Mouse (Mus musculus): ENCODE data around the gene Atxn7l3b.
"Not testable (repeated sequence)": the region's sequence is repeated elsewhere in the genome, so short reads cannot be mapped to it uniquely, and the experiment has no call there.

The Atxn7l3b gene

DNA sequence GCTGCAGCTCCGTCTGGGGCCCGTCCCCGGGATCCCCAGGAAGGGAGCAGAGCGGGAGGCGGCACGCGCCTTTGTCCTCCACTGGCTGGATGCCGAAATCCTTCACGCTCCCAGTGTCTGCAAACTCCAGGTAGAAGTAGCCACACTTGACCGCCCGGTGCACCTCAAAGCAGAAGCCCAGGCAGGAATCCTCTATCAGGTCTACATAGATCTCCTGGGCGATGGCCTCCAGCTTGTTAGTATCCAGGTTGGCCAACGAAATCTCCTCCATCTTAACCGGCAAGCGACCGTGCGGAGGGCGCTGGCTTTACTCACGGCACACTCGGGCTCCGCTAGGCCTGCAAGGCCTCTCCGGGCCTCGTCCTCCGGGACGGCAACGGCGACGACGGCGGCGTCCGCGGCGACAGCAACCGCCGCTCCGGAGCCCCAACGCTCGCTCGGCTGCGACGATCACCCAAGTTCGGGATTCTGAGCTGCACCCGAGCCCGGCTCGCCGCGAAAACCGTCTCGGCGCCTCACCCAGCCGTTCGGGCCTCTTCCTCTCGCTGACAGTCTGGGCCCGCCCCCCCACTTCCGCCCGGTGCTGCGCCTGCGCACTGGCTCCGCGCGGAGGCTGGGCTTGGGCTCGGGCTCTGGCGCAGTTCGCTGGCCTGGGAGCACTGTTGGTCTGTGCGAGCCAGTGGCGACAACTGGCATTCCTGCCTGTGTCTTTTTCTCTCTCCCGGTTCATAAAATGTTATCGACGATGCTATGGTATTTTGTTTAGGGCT lies at the start of gene Atxn7l3b:
TSS of gene Atxn7l3b (minus strand) at position 550 of the 770 bp plus-strand sequence.
- peak; percentile 84 for DNase-seq (ENCODE audit: low spot score)

- DNase-seq (ENCODE audit: low spot score) = no peak
Observed at GRCm38 (mm10) chr10:112977586-112977985, 48.8 kb upstream of the Atxn7l3b start.

- no peak for DNase-seq (ENCODE audit: low spot score)
Observed at GRCm38 (mm10) chr10:112973286-112974026, 44.7 kb upstream of the Atxn7l3b start.

DNA sequence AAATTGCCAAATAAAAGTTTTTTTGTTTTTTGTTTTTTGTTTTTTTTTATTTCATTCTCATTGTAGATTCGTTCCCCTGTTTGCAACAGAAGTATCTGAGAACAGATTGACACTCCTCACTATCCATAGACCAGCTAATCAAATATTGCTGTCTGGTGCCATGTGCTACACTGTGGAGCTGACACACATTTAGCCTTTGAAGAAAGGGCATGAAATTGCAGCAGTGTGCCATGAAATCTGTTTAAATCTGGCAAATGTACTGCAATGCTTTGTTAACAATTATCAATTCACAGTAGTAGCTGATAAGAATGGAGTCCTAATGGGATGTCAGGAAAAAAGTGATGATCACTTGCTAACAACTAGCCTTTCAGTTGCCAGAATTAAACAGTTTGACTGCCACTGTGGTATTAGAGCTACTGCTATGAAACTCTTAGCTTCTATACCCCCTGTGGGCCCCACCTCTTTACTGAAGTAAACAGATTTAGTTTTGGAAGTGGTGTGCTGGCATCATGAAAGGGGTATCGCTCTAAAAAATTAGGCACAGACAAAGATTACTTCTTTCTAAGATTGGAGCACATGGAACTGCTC lies 41.3 kb upstream of the Atxn7l3b start:
- DNase-seq (ENCODE audit: low spot score) = no peak

DNA sequence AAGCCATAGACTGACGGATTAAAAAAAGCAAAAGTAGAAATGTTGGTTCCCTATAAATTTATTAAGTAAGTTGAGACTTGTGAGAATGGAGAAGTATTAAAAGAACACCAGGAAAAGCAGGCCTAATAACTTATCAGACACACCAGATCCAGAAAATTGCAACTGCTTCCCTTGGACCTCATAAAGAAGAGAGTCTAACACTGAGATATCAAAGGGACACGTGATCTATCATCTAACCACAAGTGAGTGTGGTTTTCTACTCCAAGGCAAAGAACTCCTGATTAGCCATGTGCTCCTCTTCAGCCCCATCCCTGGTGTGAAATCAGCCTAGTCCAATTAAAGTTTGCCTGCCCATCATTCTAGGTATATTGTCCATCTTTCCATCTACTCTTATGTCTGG lies 38.8 kb upstream of the Atxn7l3b start:
- DNase-seq (ENCODE audit: low spot score) = no peak

DNA sequence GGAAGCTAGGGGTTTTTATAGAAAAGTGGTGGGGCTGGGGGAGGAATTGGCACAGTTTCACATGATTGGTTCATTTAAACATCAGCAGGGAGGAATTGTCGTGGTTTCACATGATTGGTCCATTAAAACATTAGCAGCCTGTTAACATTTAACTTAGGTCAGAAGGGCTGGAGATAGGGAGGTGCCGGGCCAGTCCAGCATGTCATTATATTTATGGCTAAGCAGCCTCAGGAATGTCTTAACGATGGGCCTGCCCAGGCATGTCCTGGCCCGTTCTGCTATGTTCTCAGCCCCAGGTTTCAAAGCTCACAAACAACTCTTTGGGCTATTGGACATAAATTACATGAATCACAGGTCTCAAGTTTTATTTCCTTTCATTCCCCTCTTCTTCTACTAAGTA lies 33.4 kb upstream of the Atxn7l3b start:
- DNase-seq (ENCODE audit: low spot score) = not testable (repeated sequence)

- DNase-seq (ENCODE audit: low spot score) = no peak
Observed at GRCm38 (mm10) chr10:112954140-112954539, 25.3 kb upstream of the Atxn7l3b start.

GRCm38 (mm10) chr10:112948453-112948852 lies 19.7 kb upstream of the Atxn7l3b start:
- no peak for DNase-seq (ENCODE audit: low spot score)

GRCm38 (mm10) chr10:112929222-112929615 lies 418 bp upstream of the Atxn7l3b start:
- DNase-seq (ENCODE audit: low spot score) = no peak

DNA sequence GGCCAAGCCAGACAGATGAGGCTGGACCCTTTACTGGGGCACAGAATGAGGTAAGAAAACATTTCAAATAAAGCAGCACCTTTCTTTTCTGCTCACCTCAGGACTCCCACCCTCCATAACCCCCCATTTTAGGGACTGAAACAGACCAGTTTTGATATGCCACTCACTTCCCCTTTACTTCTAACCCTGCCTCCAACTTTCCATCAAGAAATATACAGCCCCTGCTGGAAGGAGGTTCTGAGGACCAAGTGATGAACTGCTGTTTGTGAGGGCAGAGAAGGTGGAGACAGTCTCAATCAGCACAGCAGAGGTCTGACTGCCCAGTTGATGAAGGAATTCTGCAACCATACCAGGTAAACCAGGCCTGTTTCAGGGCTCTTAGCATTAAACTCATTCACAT lies 1.8 kb downstream of the Atxn7l3b start:
- no peak for DNase-seq (ENCODE audit: low spot score)

DNA sequence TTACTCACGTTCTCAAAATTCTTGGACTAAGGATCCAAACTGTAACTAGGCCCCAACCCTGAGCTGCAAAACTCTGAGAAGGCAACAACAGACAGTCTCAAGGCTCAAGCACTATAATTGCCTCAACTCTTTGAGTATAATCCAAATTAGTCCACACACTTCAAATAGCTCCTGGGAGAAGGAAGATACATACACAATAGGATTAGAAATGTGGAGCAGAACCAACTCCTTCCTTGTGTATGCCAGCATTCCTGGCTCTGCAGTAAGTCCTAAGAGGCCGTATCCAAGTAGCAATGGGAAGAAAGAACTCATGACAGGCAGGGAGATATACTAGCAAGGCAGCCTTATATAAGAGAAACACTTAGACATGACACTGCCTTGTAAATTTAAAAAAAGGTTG lies 2.5 kb downstream of the Atxn7l3b start:
- no peak for DNase-seq (ENCODE audit: low spot score)

- no peak for DNase-seq (ENCODE audit: low spot score)
Observed at GRCm38 (mm10) chr10:112916575-112917190, 12.1 kb downstream of the Atxn7l3b start.

DNA sequence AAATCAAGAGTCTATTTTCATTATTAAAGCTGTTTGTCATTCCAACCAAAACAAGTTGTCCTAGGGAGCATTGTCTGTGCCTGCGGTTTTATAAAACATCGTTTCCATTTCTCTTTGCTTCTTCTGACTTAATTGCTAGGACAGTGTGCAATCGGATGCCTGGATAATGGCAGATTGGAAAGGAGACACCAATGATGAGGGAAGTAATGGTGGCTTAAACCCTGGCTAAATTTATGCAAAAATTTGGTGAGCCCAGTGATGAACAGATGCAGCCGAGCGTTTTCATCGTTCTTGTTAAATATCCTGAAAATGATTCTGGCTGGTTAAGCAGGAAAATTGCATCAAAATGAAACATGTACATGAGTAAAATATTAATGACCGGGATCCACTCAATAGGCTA lies 28.6 kb downstream of the Atxn7l3b start:
- no peak for DNase-seq (ENCODE audit: low spot score)

DNA sequence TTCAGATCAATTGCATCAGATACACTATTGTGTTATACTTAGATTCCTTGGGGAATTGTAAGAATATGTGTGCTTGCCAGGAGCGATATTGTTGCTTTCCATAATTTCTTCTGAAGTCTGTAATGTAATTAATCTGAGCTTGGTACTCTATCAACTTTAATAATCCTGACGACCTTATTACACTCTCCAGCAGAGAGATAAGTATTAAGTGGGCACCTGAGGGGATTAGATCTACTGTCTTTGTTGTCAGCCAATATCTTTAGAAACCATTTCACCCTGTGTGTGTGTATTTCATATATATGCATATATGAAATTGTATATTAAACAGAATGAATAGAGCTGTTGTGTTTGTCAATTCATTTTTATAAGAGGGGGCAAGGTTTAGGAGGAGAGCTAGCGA lies 29.0 kb downstream of the Atxn7l3b start:
- no peak for DNase-seq (ENCODE audit: low spot score)

DNA sequence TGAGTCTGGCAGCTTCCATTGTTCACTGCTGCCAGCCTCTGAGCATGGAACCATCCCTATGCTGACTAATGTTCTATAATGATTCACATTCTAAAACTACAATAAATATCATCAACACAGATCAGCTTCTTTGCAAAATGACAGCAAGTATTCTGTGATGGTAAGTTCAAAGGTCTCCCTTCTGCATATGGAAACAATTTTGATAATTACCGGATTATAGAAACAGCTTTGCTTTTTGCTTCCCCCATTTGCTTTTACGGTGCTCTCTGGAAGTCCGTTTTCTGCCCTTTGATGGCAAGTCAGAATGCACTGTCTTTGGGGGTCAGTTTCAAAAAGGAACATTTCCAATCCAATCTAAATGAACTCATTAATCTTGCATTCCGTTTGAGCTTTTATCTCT lies 32.2 kb downstream of the Atxn7l3b start:
- DNase-seq (ENCODE audit: low spot score) = no peak

GRCm38 (mm10) chr10:112893622-112894252 lies 35.1 kb downstream of the Atxn7l3b start:
- no peak for DNase-seq (ENCODE audit: low spot score)

DNA sequence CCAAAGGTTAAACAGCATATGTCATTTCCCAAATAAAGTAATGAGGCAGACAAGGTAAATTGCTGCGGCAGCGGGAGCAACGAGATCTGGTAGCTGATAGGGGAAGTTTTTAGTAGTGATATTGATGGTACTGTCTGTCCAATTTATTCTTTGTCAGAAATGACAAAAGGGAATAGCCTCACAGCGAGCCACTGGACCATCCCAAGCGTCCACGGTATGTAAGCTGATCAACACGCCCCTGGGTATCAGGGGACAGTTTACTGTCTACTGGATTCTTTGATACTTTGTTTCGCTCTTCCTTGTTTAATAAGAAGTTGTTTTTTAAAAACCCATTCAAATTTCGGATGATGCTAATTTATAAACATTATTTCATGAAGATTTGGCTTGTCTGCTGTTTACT lies 44.7 kb downstream of the Atxn7l3b start:
- no peak for DNase-seq (ENCODE audit: low spot score)

DNA sequence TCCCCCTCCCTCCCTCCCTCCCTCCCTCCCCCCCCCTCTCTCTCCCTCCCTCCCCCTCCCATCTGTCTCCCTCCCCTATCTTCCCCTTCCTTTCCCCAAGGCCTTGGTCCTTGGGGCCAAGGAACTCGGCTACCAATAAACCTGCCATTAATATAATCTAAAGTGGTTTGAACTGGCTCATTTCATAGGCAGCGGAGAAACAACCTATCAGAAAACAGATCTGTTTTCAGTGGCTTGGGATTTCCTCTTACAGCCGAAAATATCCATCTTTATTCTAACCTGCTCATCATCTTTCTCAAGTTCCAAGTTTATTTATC lies 45.2 kb downstream of the Atxn7l3b start:
- DNase-seq (ENCODE audit: low spot score) = no peak

DNA sequence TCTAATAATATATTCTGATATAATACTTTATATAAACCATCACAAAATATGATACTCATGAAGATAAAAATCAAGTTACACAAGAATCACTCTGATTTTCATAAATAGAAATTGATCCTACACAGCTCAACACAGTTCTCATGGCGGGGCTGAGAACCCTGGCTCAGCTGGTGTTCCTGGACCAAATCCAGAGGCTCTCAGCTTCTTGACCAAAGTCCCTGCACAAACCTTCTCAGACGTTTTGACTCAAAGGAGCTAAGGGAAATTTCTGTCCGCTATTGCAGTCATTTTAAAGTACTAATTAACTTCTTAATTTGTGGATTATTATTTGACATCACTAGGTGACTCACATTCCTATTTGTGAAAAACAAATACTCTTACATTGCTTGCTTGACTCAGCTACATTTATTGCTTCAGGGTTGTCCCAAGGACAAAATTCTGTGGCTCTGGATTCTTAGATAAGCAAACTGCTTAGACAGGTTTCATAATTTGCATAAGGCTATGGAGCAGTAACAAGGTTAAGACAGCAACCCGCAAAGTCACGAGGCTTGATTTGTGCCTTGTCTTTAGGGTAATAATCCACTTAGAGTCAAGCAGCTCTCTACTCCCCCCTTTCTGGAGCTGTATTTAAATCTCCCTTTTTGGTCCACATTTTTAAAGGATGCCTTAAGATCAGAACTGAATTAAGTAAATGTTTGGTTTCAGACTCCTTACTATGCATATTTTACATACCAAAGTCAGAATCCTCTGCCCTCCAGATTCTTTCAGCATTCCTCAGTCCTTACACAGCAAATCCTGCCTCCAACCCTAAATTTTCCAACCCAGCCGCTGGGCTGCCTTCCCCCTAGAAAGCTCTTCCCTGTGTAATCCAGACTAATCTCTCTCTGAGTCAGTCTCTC lies 45.8 kb downstream of the Atxn7l3b start:
- no peak for DNase-seq (ENCODE audit: low spot score)

- no peak for DNase-seq (ENCODE audit: low spot score)
Observed at GRCm38 (mm10) chr10:112882149-112882548, 46.7 kb downstream of the Atxn7l3b start.

- DNase-seq (ENCODE audit: low spot score) = no peak
Observed at GRCm38 (mm10) chr10:112876655-112877393, 52.0 kb downstream of the Atxn7l3b start.

Measured in c-Kit-positive CD71-positive TER-119-positive erythroid progenitor cells, embryonic 14.5 days (primary cell).